Mouse (Mus musculus) testis, adult 2 months (tissue): ENCODE data around the gene C1qtnf7. TPM values are rescaled to one million over a fixed set of nuclear protein-coding genes. Genes with fewer than 3 reads are reported as not detected.

ENCODE experiments used
- H3K27ac ChIP-seq: fragments of 200-500 bp; 2 replicates; pipeline ENCODE4 v1.5.1; 2012; ENCODE audit warnings: low read depth, low read length; ENCODE audit not compliant: control insufficient read depth, insufficient read depth
- H3K27me3 ChIP-seq: fragments of 200-500 bp; 2 replicates; pipeline ENCODE4 v1.6.1; 2012; ENCODE audit warnings: mild to moderate bottlenecking, low read length, moderate library complexity; ENCODE audit not compliant: control insufficient read depth, insufficient read depth
- H3K36me3 ChIP-seq: fragments of 200-500 bp; 2 replicates; pipeline ENCODE4 v1.6.1; 2012; ENCODE audit warnings: mild to moderate bottlenecking, low read length; ENCODE audit not compliant: control insufficient read depth, insufficient read depth
- H3K4me1 ChIP-seq: fragments of 200-500 bp; 2 replicates; pipeline ENCODE4 v1.6.1; 2012; ENCODE audit warnings: low read length; ENCODE audit not compliant: control insufficient read depth, insufficient read depth
- H3K4me3 ChIP-seq: fragments of 200-500 bp; 2 replicates; pipeline ENCODE4 v1.5.1; 2012; ENCODE audit warnings: low read depth, mild to moderate bottlenecking, low read length, moderate library complexity, mixed read lengths; ENCODE audit not compliant: control insufficient read depth
- CTCF ChIP-seq: fragments of 200-500 bp; IDR thresholded peaks from 2 replicates; pipeline ENCODE4 v1.5.1; 2012; ENCODE audit warnings: low read depth, mild to moderate bottlenecking, inconsistent platforms, low read length, moderate library complexity; ENCODE audit not compliant: control insufficient read depth, insufficient read depth, insufficient replicate concordance
- POLR2A ChIP-seq: fragments of 200-500 bp; IDR thresholded peaks from 2 replicates; pipeline ENCODE4 v1.6.1; 2012; ENCODE audit warnings: low read depth, mild to moderate bottlenecking, inconsistent platforms, low read length, moderate library complexity; ENCODE audit not compliant: control insufficient read depth
- polyA plus RNA-seq: library from polyadenylated mRNA; depleted of rRNA; stranded (reverse); fragments of >200 nt; gene quantifications from 2 replicates; pipeline ENCODE4 v1.2.3, GENCODE M21; 2012

The C1qtnf7 gene
- polyA plus RNA-seq, 1 experiment: 0.93 TPM

GRCm38 (mm10) chr5:43555406-43555805, 40.1 kb downstream of the C1qtnf7 start:
- no peak overlapping the region for H3K4me3 ChIP-seq
- TF ChIP-seq POLR2A (no peak), CTCF (no peak)
- H3K27me3 ChIP-seq: no peaks in the 10 kb centered on the region
- H3K36me3 ChIP-seq: no peaks in the 10 kb centered on the region
- H3K27ac ChIP-seq: 0 out of 2 replicates have a peak overlapping the region, but pooled peaks have one; percentile 21
- H3K4me1 ChIP-seq: no peaks in the 10 kb centered on the region

- Histone ChIP-seq H3K4me3 (no peak overlapping the region), H3K4me1 (no peaks in the 10 kb centered on the region), H3K27me3 (no peaks in the 10 kb centered on the region), H3K36me3 (no peaks in the 10 kb centered on the region), H3K27ac (no peak overlapping the region)
- TF ChIP-seq POLR2A: no peak
- TF ChIP-seq CTCF: no peak
Observed at GRCm38 (mm10) chr5:43557436-43557835, 42.1 kb downstream of the C1qtnf7 start.

GRCm38 (mm10) chr5:43561639-43562252, 46.4 kb downstream of the C1qtnf7 start:
- peak overlapping the region; percentile 58; the same call in 1 of the 2 replicates for H3K27ac ChIP-seq
- H3K4me3 ChIP-seq: no peak overlapping the region
- no peak for TF ChIP-seq POLR2A
- no peak for TF ChIP-seq CTCF
- no peaks in the 10 kb centered on the region for H3K4me1 ChIP-seq
- H3K36me3 ChIP-seq: no peaks in the 10 kb centered on the region
- H3K27me3 ChIP-seq: no peaks in the 10 kb centered on the region

- TF ChIP-seq POLR2A (no peak), CTCF (no peak)
- no peaks in the 10 kb centered on the region for H3K27me3 ChIP-seq
- H3K27ac ChIP-seq: no peak overlapping the region
- H3K36me3 ChIP-seq: no peaks in the 10 kb centered on the region
- H3K4me3 ChIP-seq: no peak overlapping the region
- no peaks in the 10 kb centered on the region for H3K4me1 ChIP-seq
Observed at GRCm38 (mm10) chr5:43569720-43570359, 54.5 kb downstream of the C1qtnf7 start.

- Histone ChIP-seq H3K4me1 (no peaks in the 10 kb centered on the region), H3K36me3 (no peaks in the 10 kb centered on the region), H3K4me3 (no peak overlapping the region), H3K27ac (no peak overlapping the region), H3K27me3 (no peaks in the 10 kb centered on the region)
- TF ChIP-seq POLR2A (no peak), CTCF (peak; percentile 11; the same call in 1 of the 2 replicates)
Observed at GRCm38 (mm10) chr5:43582876-43583275, 67.5 kb downstream of the C1qtnf7 start.

GRCm38 (mm10) chr5:43583326-43584120, 68.2 kb downstream of the C1qtnf7 start:
- TF ChIP-seq CTCF (no peak), POLR2A (no peak)
- Histone ChIP-seq H3K27me3 (no peaks in the 10 kb centered on the region), H3K27ac (no peak overlapping the region), H3K36me3 (no peaks in the 10 kb centered on the region), H3K4me1 (no peaks in the 10 kb centered on the region), H3K4me3 (no peak overlapping the region)

GRCm38 (mm10) chr5:43584464-43584863, 69.1 kb downstream of the C1qtnf7 start:
- H3K36me3 ChIP-seq: no peaks in the 10 kb centered on the region
- TF ChIP-seq POLR2A (no peak), CTCF (no peak)
- no peaks in the 10 kb centered on the region for H3K27me3 ChIP-seq
- H3K4me3 ChIP-seq: no peak overlapping the region
- no peaks in the 10 kb centered on the region for H3K4me1 ChIP-seq
- H3K27ac ChIP-seq: no peak overlapping the region
